In the genomic region with DNA sequence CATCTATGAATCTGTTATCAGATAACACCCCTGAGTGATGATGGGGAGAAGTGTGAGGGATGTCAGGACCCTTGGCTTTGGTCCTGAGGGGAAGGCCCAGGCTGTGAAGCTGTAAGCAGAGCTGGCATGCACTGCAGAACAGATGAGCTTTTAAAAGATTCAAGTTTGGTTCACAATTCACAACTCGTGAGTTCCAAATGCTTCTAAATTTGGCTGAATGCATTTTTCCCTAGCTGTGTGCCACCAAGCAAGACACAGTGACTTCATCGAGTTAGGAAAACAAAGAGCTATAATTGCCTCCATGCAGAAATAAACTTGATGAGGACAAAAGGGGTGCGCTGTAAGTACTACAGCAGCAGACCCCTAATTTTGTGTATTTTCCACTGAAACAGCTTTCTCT, we compare ENCODE assay signal across 14 mouse cellular contexts. TPM values are rescaled to one million over a fixed set of nuclear protein-coding genes. Genes with fewer than 3 reads are reported as not detected.
DNase-seq lines count a peak whose midpoint lies in the region; ATAC-seq lines count a peak whose summit lies in the region.
"Had no signal": no experiment of that assay in that cellular context is flagged by ENCODE, and none has a peak within 500 bp of the region (broad histone marks: within the 10 kb centered on the region; RNA-seq: fewer than 3 reads in every experiment).

No protein-coding gene starts in this region.

- H3K9me3 ChIP-seq in embryonic facial prominence, embryonic 14.5 days (ENCODE audit: control insufficient read depth, low read length): no peaks in the 10 kb centered on the region
- H3K9me3 ChIP-seq in embryonic facial prominence, embryonic 10.5 days: no peaks in the 10 kb centered on the region
- H3K9me3 ChIP-seq: heart, embryonic 13.5 days had no signal

- H3K4me1 ChIP-seq in embryonic facial prominence, embryonic 14.5 days (ENCODE audit: control insufficient read depth, insufficient read depth, low read length): no peaks in the 10 kb centered on the region
- H3K4me1 ChIP-seq in embryonic facial prominence, embryonic 10.5 days: no peaks in the 10 kb centered on the region
- H3K4me1 ChIP-seq: heart, embryonic 13.5 days had no signal

- H3K27ac ChIP-seq in embryonic facial prominence, embryonic 14.5 days (replicated peaks; ENCODE audit: low read depth, low read length): no peak overlapping the region
- no peak overlapping the region for H3K27ac ChIP-seq in embryonic facial prominence, embryonic 10.5 days (replicated peaks)
- H3K27ac ChIP-seq: heart, embryonic 13.5 days had no signal

- H3K4me2 ChIP-seq in embryonic facial prominence, embryonic 14.5 days (ENCODE audit: low read depth, low read length): no peak overlapping the region
- H3K4me2 ChIP-seq: heart, embryonic 13.5 days had no signal

- no peak overlapping the region for H3K9ac ChIP-seq in embryonic facial prominence, embryonic 14.5 days (ENCODE audit: low read depth, low read length)
- H3K9ac ChIP-seq: heart, embryonic 13.5 days had no signal

- peak; percentile 3 for DNase-seq in embryonic facial prominence, embryonic 14.5 days (ENCODE audit: low spot score)
- DNase-seq in embryonic facial prominence, embryonic 10.5 days (ENCODE audit: low spot score): no peak
- DNase-seq in right cerebral cortex, adult 18-20 months: peak; percentile 30
- DNase-seq in right cerebral cortex, postnatal 14 days: no peak
- peak; percentile 43 to 72 for DNase-seq in left cerebral cortex, adult 9 months (ENCODE audit: low spot score in 2 of 2)
- DNase-seq in retina, postnatal 1 day: no peak
- DNase-seq: adrenal gland, postnatal 10 days; cerebellum, adult 11-12 months; gastrocnemius, postnatal 14 days; lung, postnatal 4 days; thymus, adult 18-20 months had no signal

- H3K4me3 ChIP-seq in embryonic facial prominence, embryonic 14.5 days (ENCODE audit: low read depth, low read length): no peak overlapping the region
- H3K4me3 ChIP-seq in embryonic facial prominence, embryonic 10.5 days: no peak overlapping the region
- H3K4me3 ChIP-seq: heart, embryonic 13.5 days had no signal

- 70% methylated on average over 3 of the region's 3 CpGs for WGBS in embryonic facial prominence, embryonic 14.5 days
- WGBS in embryonic facial prominence, embryonic 10.5 days: 84% methylated on average over 3 of the region's 3 CpGs

- no peaks in the 10 kb centered on the region for H3K27me3 ChIP-seq in embryonic facial prominence, embryonic 14.5 days (replicated peaks; ENCODE audit: control insufficient read depth, insufficient read depth, low read length)
- no peaks in the 10 kb centered on the region for H3K27me3 ChIP-seq in embryonic facial prominence, embryonic 10.5 days (replicated peaks; ENCODE audit: low read depth, poor library complexity, severe bottlenecking)
- H3K27me3 ChIP-seq: heart, embryonic 13.5 days had no signal

- H3K36me3 ChIP-seq in embryonic facial prominence, embryonic 14.5 days (ENCODE audit: control insufficient read depth, insufficient read depth, low read length): no peaks in the 10 kb centered on the region
- H3K36me3 ChIP-seq in embryonic facial prominence, embryonic 10.5 days (replicated peaks): no peaks in the 10 kb centered on the region
- H3K36me3 ChIP-seq: heart, embryonic 13.5 days had no signal

- ATAC-seq in embryonic facial prominence, embryonic 14.5 days (ENCODE audit: low read depth): no peak
- ATAC-seq in megakaryocyte progenitor cell, adult 5-6 weeks (replicated peaks; ENCODE audit: poor library complexity): no peak
- ATAC-seq in megakaryocyte-erythroid progenitor cell, adult 5-6 weeks (replicated peaks; ENCODE audit: low FRiP score, low TSS enrichment, poor library complexity, severe bottlenecking): no peak

RNA-seq across cellular contexts. Expression of a gene that starts 48.2 kb away (rescaled TPM):
- 21.0 TPM in 2 replicates for polyA plus RNA-seq in embryonic facial prominence, embryonic 14.5 days (2014; fragmentation: Nextera tagmentation; extraction: Ambion mirVana)
- 4.6 and 4.9 TPM in 2 replicates for polyA plus RNA-seq in embryonic facial prominence, embryonic 10.5 days (2016; fragmentation: Nextera tagmentation; extraction: Ambion mirVana)
- not detected in 2 replicates for total RNA-seq in megakaryocyte progenitor cell, adult 5-6 weeks (2015)
- total RNA-seq in megakaryocyte progenitor cell, adult 5-6 weeks (2017): 0.42 TPM in 1 of 2 replicates, not detected in the other
- not detected in 2 replicates for total RNA-seq in megakaryocyte-erythroid progenitor cell, adult 5-6 weeks (2014; fragmentation: Nextera tagmentation)
- total RNA-seq in megakaryocyte-erythroid progenitor cell, adult 5-6 weeks (2017): not detected in 2 replicates

Comparison
In these comparisons a context has a peak if more than half of its experiments do, and no peak if none do; other contexts are left out.
1. DNase-seq: peak in embryonic facial prominence, embryonic 14.5 days (single experiment), right cerebral cortex, adult 18-20 months (single experiment) and left cerebral cortex, adult 9 months (2 of 2); none in embryonic facial prominence, embryonic 10.5 days (single experiment), right cerebral cortex, postnatal 14 days (single experiment) and retina, postnatal 1 day (single experiment).